Mouse (Mus musculus): ENCODE results near the gene Ddrgk1. TPM values are rescaled to one million over a fixed set of nuclear protein-coding genes. Genes with fewer than 3 reads are reported as not detected.

Ddrgk1 gene
- polyA plus RNA-seq, 1 experiment from 2014 or later: 50.5 TPM

Other genes with a start within 250 kb of the Ddrgk1 start
- gene Vps16, start 240.3 kb downstream of the Ddrgk1 start, polyA plus RNA-seq (2014; fragmentation: Nextera tagmentation; extraction: Ambion mirVana): 88.2 and 88.6 TPM in 2 replicates
- gene Pced1a, start 240.0 kb downstream of the Ddrgk1 start, polyA plus RNA-seq (2014; fragmentation: Nextera tagmentation; extraction: Ambion mirVana): 10.1 and 15.1 TPM in 2 replicates
- 119 and 156 TPM in 2 replicates for gene Ptpra, start 214.4 kb downstream of the Ddrgk1 start, polyA plus RNA-seq (2014; fragmentation: Nextera tagmentation; extraction: Ambion mirVana)
- gene Mrps26, start 100.9 kb downstream of the Ddrgk1 start, polyA plus RNA-seq (2014; fragmentation: Nextera tagmentation; extraction: Ambion mirVana): 98.4 and 112 TPM in 2 replicates
- 0.59 TPM in 1 of 2 replicates, not detected in the other for gene Oxt, start 88.5 kb downstream of the Ddrgk1 start, polyA plus RNA-seq (2014; fragmentation: Nextera tagmentation; extraction: Ambion mirVana)
- gene Avp, start 82.1 kb downstream of the Ddrgk1 start, polyA plus RNA-seq (2014; fragmentation: Nextera tagmentation; extraction: Ambion mirVana): 0.70 TPM in 1 of 2 replicates, not detected in the other
- gene Fastkd5, start 34.6 kb downstream of the Ddrgk1 start, polyA plus RNA-seq (2014; fragmentation: Nextera tagmentation; extraction: Ambion mirVana): 7.4 and 13.8 TPM in 2 replicates
- gene Ubox5, start 34.6 kb downstream of the Ddrgk1 start, polyA plus RNA-seq (2014; fragmentation: Nextera tagmentation; extraction: Ambion mirVana): 10.6 and 13.0 TPM in 2 replicates
- 3.4 and 9.1 TPM in 2 replicates for gene Lzts3, start 21.9 kb downstream of the Ddrgk1 start, polyA plus RNA-seq (2014; fragmentation: Nextera tagmentation; extraction: Ambion mirVana)
- gene Itpa, start 3.0 kb upstream of the Ddrgk1 start, polyA plus RNA-seq (2014; fragmentation: Nextera tagmentation; extraction: Ambion mirVana): 122 and 135 TPM in 2 replicates
- gene Slc4a11, start 32.9 kb upstream of the Ddrgk1 start, polyA plus RNA-seq (2014; fragmentation: Nextera tagmentation; extraction: Ambion mirVana): 0.49 and 0.51 TPM in 2 replicates
- 77.7 and 107 TPM in 2 replicates for gene 4930402H24Rik, start 241.7 kb upstream of the Ddrgk1 start, polyA plus RNA-seq (2014; fragmentation: Nextera tagmentation; extraction: Ambion mirVana)
- gene Atrn, start 241.8 kb upstream of the Ddrgk1 start, polyA plus RNA-seq (2014; fragmentation: Nextera tagmentation; extraction: Ambion mirVana): 19.0 and 22.5 TPM in 2 replicates